Mouse (Mus musculus): Measurements from ENCODE around the gene Tnr. TPM values are rescaled to one million over a fixed set of nuclear protein-coding genes. Genes with fewer than 3 reads are reported as not detected.

The Tnr gene
- polyA plus RNA-seq, 1 experiment, result not detected

DNA sequence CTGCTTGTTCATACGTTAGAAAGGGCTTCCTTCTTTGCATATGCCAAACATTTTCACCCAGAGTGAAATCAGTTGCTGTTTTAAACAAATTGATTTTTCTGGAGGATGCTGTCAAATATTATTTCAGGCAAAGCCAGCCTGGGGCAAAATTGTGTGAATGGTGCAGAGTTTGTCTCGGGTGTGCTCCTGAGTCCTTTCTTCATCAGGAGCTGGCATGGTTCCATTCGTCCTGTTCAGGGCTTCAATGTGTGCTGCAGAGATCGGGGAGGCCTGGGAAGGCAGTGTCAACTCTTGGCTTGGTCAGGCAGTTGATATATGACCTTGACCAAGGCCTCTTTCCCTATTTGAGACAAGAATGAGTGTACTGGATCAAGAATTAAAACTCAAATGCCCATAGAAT is 92.1 kb downstream of the Tnr start:
- TF ChIP-seq POLR2A (IDR thresholded peaks at IDR 0.05; ENCODE audit: low read depth, low read length) (no peak), CTCF (IDR thresholded peaks at IDR 0.05; ENCODE audit: extremely low read depth, insufficient read depth, insufficient read length, insufficient replicate concordance) (no peak)
- no peaks in the 10 kb centered on the region for H3K27me3 ChIP-seq (ENCODE audit: control insufficient read depth, insufficient read depth, low read length)
- 82% methylated on average over 4 of the region's 4 CpGs for WGBS

GRCm38 (mm10) chr1:159619205-159619604 is 95.6 kb downstream of the Tnr start:
- no peak overlapping the region for H3K27ac ChIP-seq (ENCODE audit: insufficient read depth, low read length)
- no peak for DNase-seq (ENCODE audit: low read depth in 1 of 2, low spot score in 2 of 2)
- no peak overlapping the region for H3K4me3 ChIP-seq (ENCODE audit: extremely low read depth, insufficient read depth, insufficient read length)
- no peaks in the 10 kb centered on the region for H3K4me1 ChIP-seq (ENCODE audit: control insufficient read depth, insufficient read depth, insufficient read length)
- no peak for TF ChIP-seq CTCF (IDR thresholded peaks at IDR 0.05; ENCODE audit: extremely low read depth, insufficient read depth, insufficient read length, insufficient replicate concordance)
- TF ChIP-seq POLR2A (IDR thresholded peaks at IDR 0.05; ENCODE audit: low read depth, low read length), result no peak
- 75% methylated on average over 2 of the region's 2 CpGs for WGBS
- no peaks in the 10 kb centered on the region for H3K27me3 ChIP-seq (ENCODE audit: control insufficient read depth, insufficient read depth, low read length)
- no peaks in the 10 kb centered on the region for H3K36me3 ChIP-seq (ENCODE audit: control insufficient read depth, insufficient read depth, low read length)

More for the DNA sequence above, 92.1 kb downstream of the Tnr start:
- H3K4me3 ChIP-seq (ENCODE audit: extremely low read depth, insufficient read depth, insufficient read length), result no peak overlapping the region
- no peaks in the 10 kb centered on the region for H3K36me3 ChIP-seq (ENCODE audit: control insufficient read depth, insufficient read depth, low read length)
- DNase-seq (ENCODE audit: low read depth in 1 of 2, low spot score in 2 of 2), result no peak
- no peak overlapping the region for H3K27ac ChIP-seq (ENCODE audit: insufficient read depth, low read length)
- no peaks in the 10 kb centered on the region for H3K4me1 ChIP-seq (ENCODE audit: control insufficient read depth, insufficient read depth, insufficient read length)

GRCm38 (mm10) chr1:159621321-159621720 is 97.8 kb downstream of the Tnr start:
- H3K27ac ChIP-seq (ENCODE audit: insufficient read depth, low read length), result no peak overlapping the region
- no peaks in the 10 kb centered on the region for H3K36me3 ChIP-seq (ENCODE audit: control insufficient read depth, insufficient read depth, low read length)
- H3K4me1 ChIP-seq (ENCODE audit: control insufficient read depth, insufficient read depth, insufficient read length), result no peaks in the 10 kb centered on the region
- no peak overlapping the region for H3K4me3 ChIP-seq (ENCODE audit: extremely low read depth, insufficient read depth, insufficient read length)
- no peak for TF ChIP-seq CTCF (IDR thresholded peaks at IDR 0.05; ENCODE audit: extremely low read depth, insufficient read depth, insufficient read length, insufficient replicate concordance)
- DNase-seq (ENCODE audit: low read depth in 1 of 2, low spot score in 2 of 2), result no peak
- no peaks in the 10 kb centered on the region for H3K27me3 ChIP-seq (ENCODE audit: control insufficient read depth, insufficient read depth, low read length)
- WGBS, result 63% methylated on average over 1 of the region's 1 CpGs

GRCm38 (mm10) chr1:159629119-159629518 is 105.5 kb downstream of the Tnr start:
- Histone ChIP-seq H3K27me3 (ENCODE audit: control insufficient read depth, insufficient read depth, low read length) (no peaks in the 10 kb centered on the region), H3K4me3 (ENCODE audit: extremely low read depth, insufficient read depth, insufficient read length) (no peak overlapping the region), H3K36me3 (ENCODE audit: control insufficient read depth, insufficient read depth, low read length) (no peaks in the 10 kb centered on the region), H3K27ac (ENCODE audit: insufficient read depth, low read length) (no peak overlapping the region), H3K4me1 (ENCODE audit: control insufficient read depth, insufficient read depth, insufficient read length) (no peaks in the 10 kb centered on the region)
- 62% methylated on average over 3 of the region's 3 CpGs for WGBS
- no peak for DNase-seq (ENCODE audit: low read depth in 1 of 2, low spot score in 2 of 2)
- TF ChIP-seq POLR2A (IDR thresholded peaks at IDR 0.05; ENCODE audit: low read depth, low read length), result no peak
- TF ChIP-seq CTCF (IDR thresholded peaks at IDR 0.05; ENCODE audit: extremely low read depth, insufficient read depth, insufficient read length, insufficient replicate concordance), result no peak

GRCm38 (mm10) chr1:159629822-159630589 is 106.4 kb downstream of the Tnr start:
- Histone ChIP-seq H3K27ac (ENCODE audit: insufficient read depth, low read length) (no peak overlapping the region), H3K4me3 (ENCODE audit: extremely low read depth, insufficient read depth, insufficient read length) (no peak overlapping the region), H3K36me3 (ENCODE audit: control insufficient read depth, insufficient read depth, low read length) (no peaks in the 10 kb centered on the region), H3K27me3 (ENCODE audit: control insufficient read depth, insufficient read depth, low read length) (no peaks in the 10 kb centered on the region), H3K4me1 (ENCODE audit: control insufficient read depth, insufficient read depth, insufficient read length) (no peaks in the 10 kb centered on the region)
- DNase-seq (ENCODE audit: low read depth in 1 of 2, low spot score in 2 of 2), result no peak
- no peak for TF ChIP-seq POLR2A (IDR thresholded peaks at IDR 0.05; ENCODE audit: low read depth, low read length)
- no peak for TF ChIP-seq CTCF (IDR thresholded peaks at IDR 0.05; ENCODE audit: extremely low read depth, insufficient read depth, insufficient read length, insufficient replicate concordance)
- whole genome bisulfite sequencing, result 74% methylated on average over 5 of the region's 5 CpGs

DNA sequence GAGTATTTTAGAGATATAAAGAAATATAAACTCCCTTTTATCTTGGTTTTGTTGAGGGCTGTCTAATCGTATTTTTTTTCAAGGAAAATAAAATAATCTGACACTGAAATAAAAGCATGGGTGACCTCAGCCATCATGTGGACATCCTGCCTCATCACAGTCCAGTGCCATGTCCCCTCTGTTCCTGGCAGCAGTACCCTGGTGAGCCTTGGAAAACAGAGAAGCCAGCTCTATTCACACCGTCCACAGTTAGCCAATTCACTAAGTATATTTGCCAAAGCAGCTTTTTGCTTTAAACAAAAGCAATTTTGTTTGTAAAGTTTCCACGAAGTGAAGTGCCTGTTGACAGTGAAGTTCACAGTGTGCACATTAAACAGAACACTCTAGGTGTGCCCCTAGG is 109.0 kb downstream of the Tnr start:
- Histone ChIP-seq H3K4me3 (ENCODE audit: extremely low read depth, insufficient read depth, insufficient read length) (no peak overlapping the region), H3K27me3 (ENCODE audit: control insufficient read depth, insufficient read depth, low read length) (no peaks in the 10 kb centered on the region), H3K27ac (ENCODE audit: insufficient read depth, low read length) (no peak overlapping the region), H3K4me1 (ENCODE audit: control insufficient read depth, insufficient read depth, insufficient read length) (no peaks in the 10 kb centered on the region), H3K36me3 (ENCODE audit: control insufficient read depth, insufficient read depth, low read length) (no peaks in the 10 kb centered on the region)
- 81% methylated on average over 3 of the region's 3 CpGs for WGBS
- DNase-seq (ENCODE audit: low read depth in 1 of 2, low spot score in 2 of 2), result no peak
- TF ChIP-seq CTCF (IDR thresholded peaks at IDR 0.05; ENCODE audit: extremely low read depth, insufficient read depth, insufficient read length, insufficient replicate concordance), result no peak
- no peak for TF ChIP-seq POLR2A (IDR thresholded peaks at IDR 0.05; ENCODE audit: low read depth, low read length)

DNA sequence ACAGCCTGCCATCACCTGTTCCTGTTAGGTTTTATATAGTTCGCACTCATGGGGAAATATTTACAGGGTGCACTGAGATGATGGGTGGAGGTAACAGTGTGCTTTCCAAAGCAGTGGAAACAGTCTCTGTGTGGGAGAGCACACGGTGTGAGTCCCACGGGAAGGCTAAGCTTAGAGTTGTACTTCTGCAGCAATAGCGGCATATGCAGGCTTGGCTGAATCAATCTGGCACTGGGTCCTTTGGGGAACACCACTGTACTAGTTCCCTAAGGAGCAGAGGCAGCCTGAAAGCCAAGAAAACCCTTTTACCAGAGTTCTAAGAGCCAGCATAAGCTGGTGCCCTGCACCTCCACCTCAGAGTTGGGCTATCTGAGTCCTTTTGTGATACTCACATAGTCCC is 115.8 kb downstream of the Tnr start:
- DNase-seq (ENCODE audit: low read depth in 1 of 2, low spot score in 2 of 2), result no peak
- TF ChIP-seq CTCF (IDR thresholded peaks at IDR 0.05; ENCODE audit: extremely low read depth, insufficient read depth, insufficient read length, insufficient replicate concordance) (no peak), POLR2A (IDR thresholded peaks at IDR 0.05; ENCODE audit: low read depth, low read length) (no peak)
- no peaks in the 10 kb centered on the region for H3K4me1 ChIP-seq (ENCODE audit: control insufficient read depth, insufficient read depth, insufficient read length)
- no peaks in the 10 kb centered on the region for H3K27me3 ChIP-seq (ENCODE audit: control insufficient read depth, insufficient read depth, low read length)
- no peak overlapping the region for H3K27ac ChIP-seq (ENCODE audit: insufficient read depth, low read length)
- no peaks in the 10 kb centered on the region for H3K36me3 ChIP-seq (ENCODE audit: control insufficient read depth, insufficient read depth, low read length)
- no peak overlapping the region for H3K4me3 ChIP-seq (ENCODE audit: extremely low read depth, insufficient read depth, insufficient read length)
- 94% methylated on average over 4 of the region's 4 CpGs for WGBS
